Mouse (Mus musculus) right cerebral cortex, adult 2 months (tissue): Measurements from ENCODE around the gene Ppfibp2.

Source experiments
- DNase-seq, 2 experiments: peaks; one replicate each; pipeline ENCODE4 v3.0.0; 2021 to 2022; ENCODE audit warnings: low spot score in 2 of 2

Ppfibp2 gene

GRCm38 (mm10) chr7:107664063-107665056, 69.4 kb downstream of the Ppfibp2 start:
- DNase-seq: peak in 1 of 2 experiments; percentile 4

GRCm38 (mm10) chr7:107665221-107665585, 70.2 kb downstream of the Ppfibp2 start:
- peak; percentile 32 to 41 for DNase-seq

- DNase-seq: peak; percentile 20 to 40
Observed at GRCm38 (mm10) chr7:107665586-107666261, 70.7 kb downstream of the Ppfibp2 start.

GRCm38 (mm10) chr7:107666262-107666902, 71.4 kb downstream of the Ppfibp2 start:
- no peak for DNase-seq

- DNase-seq: no peak
Observed at GRCm38 (mm10) chr7:107668514-107668913, 73.5 kb downstream of the Ppfibp2 start.

GRCm38 (mm10) chr7:107675224-107675623, 80.2 kb downstream of the Ppfibp2 start:
- DNase-seq: no peak

GRCm38 (mm10) chr7:107680151-107680852, 85.3 kb downstream of the Ppfibp2 start:
- DNase-seq: no peak

- DNase-seq: no peak
Observed at GRCm38 (mm10) chr7:107681306-107681705, 86.3 kb downstream of the Ppfibp2 start.

- no peak for DNase-seq
Observed at GRCm38 (mm10) chr7:107683162-107683561, 88.2 kb downstream of the Ppfibp2 start.

GRCm38 (mm10) chr7:107683622-107684021, 88.6 kb downstream of the Ppfibp2 start:
- no peak for DNase-seq

GRCm38 (mm10) chr7:107685238-107685954, 90.4 kb downstream of the Ppfibp2 start:
- DNase-seq: no peak

GRCm38 (mm10) chr7:107685955-107686285, 90.9 kb downstream of the Ppfibp2 start:
- DNase-seq: no peak

GRCm38 (mm10) chr7:107687412-107687811, 92.4 kb downstream of the Ppfibp2 start:
- no peak for DNase-seq

GRCm38 (mm10) chr7:107688040-107688439, 93.0 kb downstream of the Ppfibp2 start:
- no peak for DNase-seq

- DNase-seq: no peak
Observed at GRCm38 (mm10) chr7:107690426-107691221, 95.6 kb downstream of the Ppfibp2 start.

GRCm38 (mm10) chr7:107691493-107691892, 96.5 kb downstream of the Ppfibp2 start:
- no peak for DNase-seq

- DNase-seq: no peak
Observed at GRCm38 (mm10) chr7:107694254-107694947, 99.4 kb downstream of the Ppfibp2 start.

- DNase-seq: no peak
Observed at GRCm38 (mm10) chr7:107697066-107697465, 102.1 kb downstream of the Ppfibp2 start.

GRCm38 (mm10) chr7:107699926-107700325, 104.9 kb downstream of the Ppfibp2 start:
- DNase-seq: no peak

- DNase-seq: no peak
Observed at GRCm38 (mm10) chr7:107700646-107701045, 105.6 kb downstream of the Ppfibp2 start.
